8 mouse cellular contexts compared by ENCODE assay signal in the genomic region with DNA sequence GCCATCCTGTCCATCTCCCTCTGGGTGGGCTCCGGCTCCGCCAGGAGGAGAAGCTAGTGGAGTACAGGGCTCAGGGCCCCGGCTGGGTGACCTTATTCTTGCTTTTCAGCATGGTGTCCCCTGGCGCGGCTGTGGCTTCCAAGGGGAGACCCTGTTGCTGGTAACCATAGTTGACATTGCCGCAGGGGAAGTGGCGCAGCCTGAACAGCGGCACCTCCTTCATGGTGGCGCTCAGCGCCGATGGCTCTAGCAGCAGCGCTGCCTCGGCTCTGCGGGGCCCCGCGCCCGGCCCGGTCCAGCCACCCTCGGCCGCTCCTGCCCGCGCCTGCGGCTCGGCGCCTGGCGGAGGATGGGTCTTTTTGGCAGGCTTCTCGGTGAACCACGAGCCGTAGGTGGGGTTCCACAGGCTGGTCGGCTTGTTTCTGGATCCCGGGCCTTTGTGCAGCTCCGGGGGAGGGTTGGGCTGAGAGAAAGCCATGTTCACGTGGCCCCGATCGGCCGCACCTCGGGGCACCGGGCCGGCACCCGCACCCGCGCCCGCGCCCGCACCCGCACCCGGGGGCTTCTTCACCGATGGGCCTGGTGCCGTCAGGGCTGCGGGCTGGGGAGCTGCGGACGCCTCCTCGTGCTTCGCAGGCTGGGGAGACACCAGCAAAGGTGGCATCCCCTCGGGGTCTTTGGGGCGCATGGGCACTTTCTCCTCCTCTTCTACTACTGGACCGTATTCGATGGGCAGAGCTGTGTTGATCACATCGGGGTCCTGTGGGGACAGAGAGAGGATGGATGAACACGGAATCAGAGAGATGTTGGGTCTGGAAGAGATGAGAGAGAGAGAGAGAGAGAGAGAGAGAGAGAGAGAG.
DNase-seq lines count a peak whose midpoint lies in the region; ATAC-seq and TF ChIP-seq lines count a peak whose summit lies in the region.

No protein-coding gene starts in this region.

- H3K9me3 ChIP-seq in heart, embryonic 12.5 days (replicated peaks): peaks cover 4% of the 10 kb centered on the region; the same call in 1 of the 2 replicates
- no peaks in the 10 kb centered on the region for H3K9me3 ChIP-seq in lung, postnatal 0 days (ENCODE audit: low read length)

- peak; percentile 52 to 59 for DNase-seq in cerebellum, postnatal 10 days
- no peak for DNase-seq in cerebellum, adult 9-11 months
- peak; percentile 53 for DNase-seq in embryo, embryonic 10 days (ENCODE audit: low spot score)
- DNase-seq in kidney, postnatal 4 days: peak; percentile 54 to 67
- DNase-seq in lung, postnatal 0 days (ENCODE audit: low spot score): peak; percentile 10
- DNase-seq in right cerebral cortex, adult 2 months (ENCODE audit: low spot score in 2 of 2): peak; percentile 36 to 43
- no peak for DNase-seq in thymus, postnatal 36 days

- peak overlapping the region; percentile 82 for H3K9ac ChIP-seq in heart, embryonic 12.5 days
- H3K9ac ChIP-seq in lung, postnatal 0 days (replicated peaks; ENCODE audit: low read depth): no peak overlapping the region

- no peak for TF ChIP-seq EP300 in lung, postnatal 0 days (IDR thresholded peaks at IDR 0.05)

- H3K27me3 ChIP-seq in heart, embryonic 12.5 days (replicated peaks): no peaks in the 10 kb centered on the region
- 0 out of 2 replicates have a peak, but pooled peaks cover 5% of the 10 kb centered on the region for H3K27me3 ChIP-seq in lung, postnatal 0 days (replicated peaks; ENCODE audit: insufficient read depth, low read length)

- peak; percentile 75 for ATAC-seq in heart, embryonic 12.5 days (ENCODE audit: insufficient number of reproducible peaks, low FRiP score)
- ATAC-seq in lung, postnatal 0 days: peak; percentile 33; the same call in 1 of the 2 replicates

- 7% methylated on average over 58 of the region's 60 CpGs for WGBS in heart, embryonic 12.5 days
- 6% methylated on average over 59 of the region's 60 CpGs for WGBS in lung, postnatal 0 days

- peak overlapping the region; percentile 84 for H3K4me2 ChIP-seq in heart, embryonic 12.5 days
- peak overlapping the region; percentile 75 for H3K4me2 ChIP-seq in lung, postnatal 0 days (replicated peaks; ENCODE audit: low read depth, low read length)

- no peak overlapping the region for H3K27ac ChIP-seq in heart, embryonic 12.5 days (ENCODE audit: poor library complexity, severe bottlenecking)
- no peak overlapping the region for H3K27ac ChIP-seq in lung, postnatal 0 days (ENCODE audit: low read length)

- no peak for TF ChIP-seq CTCF in lung, postnatal 0 days (IDR thresholded peaks at IDR 0.05)

- no peaks in the 10 kb centered on the region for H3K4me1 ChIP-seq in heart, embryonic 12.5 days (replicated peaks)
- no peaks in the 10 kb centered on the region for H3K4me1 ChIP-seq in lung, postnatal 0 days (ENCODE audit: insufficient read depth, low read depth, low read length)

- no peaks in the 10 kb centered on the region for H3K36me3 ChIP-seq in heart, embryonic 12.5 days
- no peaks in the 10 kb centered on the region for H3K36me3 ChIP-seq in lung, postnatal 0 days (ENCODE audit: insufficient read depth, low read length)

- H3K4me3 ChIP-seq in heart, embryonic 12.5 days: peak overlapping the region; percentile 59
- peak overlapping the region; percentile 38 for H3K4me3 ChIP-seq in lung, postnatal 0 days (ENCODE audit: low read depth, low read length)

Comparison
In these comparisons a context has a peak if more than half of its experiments do, and no peak if none do; other contexts are left out.
1. DNase-seq: peak in cerebellum, postnatal 10 days (2 of 2), embryo, embryonic 10 days (single experiment), kidney, postnatal 4 days (2 of 2), lung, postnatal 0 days (single experiment) and right cerebral cortex, adult 2 months (2 of 2); none in cerebellum, adult 9-11 months (single experiment) and thymus, postnatal 36 days (0 of 2).